In the genomic region with DNA sequence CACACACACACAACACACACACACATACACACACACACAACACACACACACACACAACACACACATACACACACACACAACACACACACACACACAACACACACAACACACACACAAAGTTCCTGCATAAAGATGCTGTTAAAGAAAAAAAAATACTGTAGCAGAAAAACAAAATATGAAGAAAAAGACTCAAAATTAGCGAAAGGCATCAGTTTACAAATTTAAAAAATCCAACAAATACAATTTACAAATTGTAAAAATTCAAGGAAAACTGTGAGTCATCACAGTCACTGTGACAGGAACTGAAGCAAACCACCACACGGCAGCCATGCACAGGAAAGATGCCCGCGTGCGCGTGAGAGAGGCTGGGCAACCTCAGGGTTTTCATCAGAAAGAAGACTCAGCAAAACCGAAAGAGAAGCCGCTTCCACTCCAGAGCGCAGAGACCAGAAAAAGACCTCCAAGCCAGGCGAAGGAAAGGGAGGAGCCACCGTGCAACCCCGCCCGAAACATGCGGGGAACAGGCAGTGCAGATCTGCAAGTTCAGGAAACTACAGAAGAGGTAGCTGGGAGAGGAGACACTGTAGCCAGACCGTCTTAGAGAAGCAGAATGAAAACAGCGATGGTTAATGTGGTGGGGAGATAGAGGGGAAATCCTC, we compare ENCODE assay signal across 8 mouse cellular contexts. TPM values are rescaled to one million over a fixed set of nuclear protein-coding genes. Genes with fewer than 3 reads are reported as not detected.
DNase-seq lines count a peak whose midpoint lies in the region; ATAC-seq and TF ChIP-seq lines count a peak whose summit lies in the region.

No protein-coding gene starts in this region.

- ATAC-seq in megakaryocyte-erythroid progenitor cell, adult 5-6 weeks (replicated peaks; ENCODE audit: low FRiP score, low TSS enrichment, poor library complexity, severe bottlenecking): peak; percentile 75

- H3K4me3 ChIP-seq in embryonic fibroblast, embryonic 13.5 days (ENCODE audit: insufficient read depth, low read length): no peak overlapping the region

- no peak for TF ChIP-seq CTCF in embryonic fibroblast, embryonic 13.5 days (IDR thresholded peaks at IDR 0.05; ENCODE audit: borderline replicate concordance, insufficient read depth, low read length)

- H3K4me1 ChIP-seq in embryonic fibroblast, embryonic 13.5 days (ENCODE audit: control insufficient read depth, insufficient read depth, low read length): peaks cover 13% of the 10 kb centered on the region; the same call in 1 of the 2 replicates

- H3K27ac ChIP-seq in embryonic fibroblast, embryonic 13.5 days (ENCODE audit: insufficient read depth, low read length): 0 out of 2 replicates have a peak overlapping the region, but pooled peaks have one; percentile 16

- no peak for TF ChIP-seq POLR2A in embryonic fibroblast, embryonic 13.5 days (IDR thresholded peaks at IDR 0.05; ENCODE audit: low read depth, low read length)

- peak; percentile 64 for DNase-seq in right cerebral cortex, adult 18-20 months
- no peak for DNase-seq in right cerebral cortex, postnatal 25 days
- peak; percentile 66 for DNase-seq in kidney, postnatal 10 days
- peak; percentile 86 for DNase-seq in thymus, postnatal 25 days
- DNase-seq in urinary bladder, postnatal 10 days (ENCODE audit: low spot score): no peak
- DNase-seq in adipocyte (ENCODE audit: low spot score): no peak

RNA-seq across cellular contexts. Expression of gene Baiap2, which starts 14.4 kb away (rescaled TPM):
- polyA plus RNA-seq in embryonic fibroblast, embryonic 13.5 days (2011; ENCODE audit: insufficient read length, low read depth, missing spikeins): 27.4 and 29.5 TPM in 2 replicates
- 1.0 and 2.3 TPM in 2 replicates for total RNA-seq in megakaryocyte-erythroid progenitor cell, adult 5-6 weeks (2014; fragmentation: Nextera tagmentation)
- total RNA-seq in megakaryocyte-erythroid progenitor cell, adult 5-6 weeks (2017): 1.5 and 17.7 TPM in 2 replicates

RNA-seq across cellular contexts. Expression of gene Chmp6, which starts 14.9 kb away (rescaled TPM):
- 29.5 and 30.3 TPM in 2 replicates for polyA plus RNA-seq in embryonic fibroblast, embryonic 13.5 days (2011; ENCODE audit: insufficient read length, low read depth, missing spikeins)
- 13.6 and 25.2 TPM in 2 replicates for total RNA-seq in megakaryocyte-erythroid progenitor cell, adult 5-6 weeks (2014; fragmentation: Nextera tagmentation)
- total RNA-seq in megakaryocyte-erythroid progenitor cell, adult 5-6 weeks (2017): 17.7 and 92.3 TPM in 2 replicates

Comparison
In these comparisons a context has a peak if more than half of its experiments do, and no peak if none do; other contexts are left out.
1. DNase-seq: peak in right cerebral cortex, adult 18-20 months (single experiment), kidney, postnatal 10 days (single experiment) and thymus, postnatal 25 days (single experiment); none in right cerebral cortex, postnatal 25 days (single experiment), urinary bladder, postnatal 10 days (single experiment) and adipocyte (single experiment).